Comparison of ENCODE assay signal across 8 mouse cellular contexts in genomic region chr17:30559536-30559935, GRCm38 (mm10). TPM values are rescaled to one million over a fixed set of nuclear protein-coding genes. Genes with fewer than 3 reads are reported as not detected.
DNase-seq lines count a peak whose midpoint lies in the region; ATAC-seq and TF ChIP-seq lines count a peak whose summit lies in the region.
"Had no signal": no experiment of that assay in that cellular context is flagged by ENCODE, and none has a peak within 500 bp of the region (broad histone marks: within the 10 kb centered on the region; RNA-seq: fewer than 3 reads in every experiment).

No protein-coding gene starts in this region.

- no peaks in the 10 kb centered on the region for H3K4me1 ChIP-seq in liver, adult 2 months (ENCODE audit: control insufficient read depth, insufficient read depth, low read length)
- H3K4me1 ChIP-seq in liver, embryonic 12.5 days = no peaks in the 10 kb centered on the region
- no peaks in the 10 kb centered on the region for H3K4me1 ChIP-seq in liver, embryonic 14.5 days (replicated peaks; ENCODE audit: control insufficient read depth in 2 of 2, insufficient read depth in 2 of 2, low read length in 1 of 2)
- H3K4me1 ChIP-seq: stomach, embryonic 15.5 days had no signal

- no peak for TF ChIP-seq EP300 in liver, embryonic 14.5 days (IDR thresholded peaks at IDR 0.05; ENCODE audit: low read depth)

- no peak overlapping the region for H3K9ac ChIP-seq in liver, adult 2 months (ENCODE audit: low read depth, low read length)
- no peak overlapping the region for H3K9ac ChIP-seq in liver, embryonic 12.5 days
- no peak overlapping the region for H3K9ac ChIP-seq in liver, embryonic 14.5 days (replicated peaks)
- H3K9ac ChIP-seq: stomach, embryonic 15.5 days had no signal

- H3K27ac ChIP-seq in liver, adult 2 months (replicated peaks; ENCODE audit: insufficient read depth, low read depth, low read length) = no peak overlapping the region
- no peak overlapping the region for H3K27ac ChIP-seq in liver, embryonic 12.5 days
- no peak overlapping the region for H3K27ac ChIP-seq in liver, embryonic 14.5 days
- H3K27ac ChIP-seq: stomach, embryonic 15.5 days had no signal

- no peak overlapping the region for H3K4me3 ChIP-seq in liver, adult 2 months (ENCODE audit: insufficient read depth, low read depth, low read length)
- no peak overlapping the region for H3K4me3 ChIP-seq in liver, embryonic 12.5 days
- H3K4me3 ChIP-seq in liver, embryonic 14.5 days (ENCODE audit: insufficient read depth in 1 of 2, low read depth in 2 of 2, low read length in 2 of 2) = no peak overlapping the region
- H3K4me3 ChIP-seq: stomach, embryonic 15.5 days had no signal

- ATAC-seq in liver, embryonic 12.5 days = no peak
- no peak for ATAC-seq in liver, embryonic 14.5 days (ENCODE audit: insufficient read depth)

- no peaks in the 10 kb centered on the region for H3K36me3 ChIP-seq in liver, adult 2 months (ENCODE audit: control insufficient read depth, insufficient read depth, low read length)
- H3K36me3 ChIP-seq in liver, embryonic 12.5 days = no peaks in the 10 kb centered on the region
- H3K36me3 ChIP-seq in liver, embryonic 14.5 days (replicated peaks; ENCODE audit: control insufficient read depth, insufficient read depth, low read depth) = no peaks in the 10 kb centered on the region
- H3K36me3 ChIP-seq: stomach, embryonic 15.5 days had no signal

- TF ChIP-seq CTCF in liver, adult 2 months (IDR thresholded peaks at IDR 0.05; ENCODE audit: low read depth, low read length) = peak; percentile 80
- peak; percentile 90 for TF ChIP-seq CTCF in liver, embryonic 14.5 days (IDR thresholded peaks at IDR 0.05; ENCODE audit: low read depth)

- 34% methylated on average over 3 of the region's 3 CpGs for WGBS in liver, adult 2 months
- WGBS in liver, embryonic 12.5 days (ENCODE audit: insufficient replicate concordance) = 19% methylated on average over 3 of the region's 3 CpGs
- 18% methylated on average over 3 of the region's 3 CpGs for WGBS in liver, embryonic 14.5 days (ENCODE audit: insufficient replicate concordance)

- no peak for TF ChIP-seq POLR2A in liver, adult 2 months (IDR thresholded peaks at IDR 0.05; ENCODE audit: extremely low read depth, insufficient read depth, low read length)

- H3K9me3 ChIP-seq in liver, embryonic 12.5 days (replicated peaks) = no peaks in the 10 kb centered on the region
- H3K9me3 ChIP-seq in liver, embryonic 14.5 days (ENCODE audit: control insufficient read depth, low read length) = no peaks in the 10 kb centered on the region
- H3K9me3 ChIP-seq: stomach, embryonic 15.5 days had no signal

- peak; percentile 56 for DNase-seq in liver, adult 2 months (ENCODE audit: extremely low read depth, low read depth, low spot score)
- peak; percentile 60 for DNase-seq in MEL-GATA-1-ER (ENCODE audit: extremely low read depth, low read depth)
- DNase-seq in adrenal gland, postnatal 4 days (ENCODE audit: low spot score in 2 of 2) = peak; percentile 46 to 52
- DNase-seq in gastrocnemius, adult 8-10 months (ENCODE audit: low spot score in 2 of 2) = peak; percentile 22 to 47
- DNase-seq in liver, embryonic 14.5 days (ENCODE audit: low read depth in 3 of 3, low spot score in 3 of 3) = peak in 1 of 3 experiments; percentile 47
- peak; percentile 65 to 84 for DNase-seq in spleen, adult 18-20 months

- H3K79me2 ChIP-seq in liver, adult 2 months (ENCODE audit: control insufficient read depth, insufficient read depth, low read length) = peaks cover 34% of the 10 kb centered on the region

- H3K27me3 ChIP-seq in liver, adult 2 months (ENCODE audit: control insufficient read depth, insufficient read depth, low read length) = no peaks in the 10 kb centered on the region
- no peaks in the 10 kb centered on the region for H3K27me3 ChIP-seq in liver, embryonic 12.5 days (replicated peaks)
- H3K27me3 ChIP-seq in liver, embryonic 14.5 days (ENCODE audit: control insufficient read depth, insufficient read depth, low read length) = no peaks in the 10 kb centered on the region
- H3K27me3 ChIP-seq: stomach, embryonic 15.5 days had no signal

- H3K4me2 ChIP-seq in liver, embryonic 12.5 days = no peak overlapping the region
- no peak overlapping the region for H3K4me2 ChIP-seq in liver, embryonic 14.5 days (ENCODE audit: low read depth)
- H3K4me2 ChIP-seq: stomach, embryonic 15.5 days had no signal

RNA-seq across cellular contexts. Expression of gene Btbd9, which starts 16.8 kb away (rescaled TPM):
- total RNA-seq in liver, adult 2 months (2014; rRNA removed) = 12.8 and 14.7 TPM in 2 replicates
- polyA plus RNA-seq in liver, adult 2 months (2012; rRNA removed) = 12.7 and 15.8 TPM in 2 replicates
- polyA plus RNA-seq in liver, embryonic 12.5 days (2016; fragmentation: Nextera tagmentation; extraction: Ambion mirVana) = 18.9 and 21.6 TPM in 2 replicates
- 10 to 100 TPM; 40.4 to 41.5 TPM for total RNA-seq in adrenal gland, postnatal 4 days (2021)
- 10 to 100 TPM; 11.9 to 18.5 (median 12.6) TPM for total RNA-seq in gastrocnemius, adult 8-10 months (2022)
- 2.6 and 2.7 TPM in 2 replicates for polyA plus RNA-seq in liver, embryonic 14.5 days (2012; rRNA removed)
- 8.0 and 9.6 TPM in 2 replicates for polyA plus RNA-seq in liver, embryonic 14.5 days (2014; fragmentation: Nextera tagmentation; extraction: Ambion mirVana)
